Mouse (Mus musculus) CH12.LX (cell line): ENCODE data around the gene Arhgef39. TPM values are rescaled to one million over a fixed set of nuclear protein-coding genes. Genes with fewer than 3 reads are reported as not detected.

ENCODE experiments used
- DNase-seq: peaks from one replicate; pipeline ENCODE4 v3.0.0-alpha.2; 2013; ENCODE audit errors: extremely low read depth
- H3K27ac ChIP-seq: 2 replicates; pipeline ENCODE4 v1.5.1; 2012; ENCODE audit warnings: low read depth, mild to moderate bottlenecking, control low read depth, moderate library complexity; ENCODE audit not compliant: insufficient read depth
- H3K27me3 ChIP-seq: replicated peaks from 2 replicates; pipeline ENCODE3; 2012; ENCODE audit warnings: inconsistent platforms
- H3K36me3 ChIP-seq, 2 experiments: replicated peaks in 1 of 2; 2 replicates each; pipeline versions ENCODE3 to v1.6.1; 2012; ENCODE audit warnings: inconsistent platforms in 1 of 2, low read length in 1 of 2, mild to moderate bottlenecking in 1 of 2, mixed read lengths in 1 of 2, moderate library complexity in 1 of 2; ENCODE audit not compliant: control insufficient read depth in 1 of 2, insufficient read depth in 1 of 2
- H3K4me1 ChIP-seq, 2 experiments: 2 replicates each; pipeline ENCODE4 v1.6.1; 2012; ENCODE audit warnings: inconsistent platforms in 1 of 2, moderate library complexity in 1 of 2; ENCODE audit not compliant: insufficient read depth in 2 of 2, control insufficient read depth in 1 of 2
- H3K4me2 ChIP-seq: 2 replicates; pipeline ENCODE4 v1.6.1; 2012; ENCODE audit warnings: low read depth, mild to moderate bottlenecking, control low read depth; ENCODE audit not compliant: poor library complexity, insufficient read depth, severe bottlenecking
- H3K4me3 ChIP-seq, 3 experiments: fragments of 150-350 bp in 1 of 3; sonication (generic) in 1 of 3; replicated peaks in 1 of 3; 2 replicates each; pipeline versions ENCODE3 to v1.5.1; 2011 to 2012; ENCODE audit warnings: low read depth in 2 of 3, low read length in 2 of 3, mild to moderate bottlenecking in 2 of 3, moderate library complexity in 2 of 3, control low read depth in 1 of 3, improper control_type of control experiment in 1 of 3, inconsistent platforms in 1 of 3, mixed read lengths in 1 of 3; ENCODE audit not compliant: poor library complexity in 1 of 3
- H3K79me2 ChIP-seq: replicated peaks from 2 replicates; pipeline ENCODE4 v1.6.1; 2012; ENCODE audit warnings: mild to moderate bottlenecking, moderate library complexity; ENCODE audit not compliant: control insufficient read depth, poor library complexity, insufficient read depth, severe bottlenecking; ENCODE audit errors: extremely low read depth
- H3K9ac ChIP-seq: 2 replicates; pipeline ENCODE4 v1.6.1; 2012; ENCODE audit warnings: low read depth, mild to moderate bottlenecking, control low read depth, moderate library complexity; ENCODE audit not compliant: insufficient read depth
- H3K9me3 ChIP-seq: replicated peaks from 2 replicates; pipeline ENCODE3; 2012; ENCODE audit warnings: low read length, inconsistent platforms, mixed read lengths
- BHLHE40 ChIP-seq: IDR thresholded peaks from 2 replicates; pipeline ENCODE4 v1.6.1; 2011; ENCODE audit warnings: mild to moderate bottlenecking, low read depth, low read length, improper control_type of control experiment
- CHD1 ChIP-seq: IDR thresholded peaks from 2 replicates; pipeline ENCODE4 v1.6.1; 2012; ENCODE audit warnings: low read depth, low read length, improper control_type of control experiment, inconsistent platforms
- CHD2 ChIP-seq: IDR thresholded peaks from 2 replicates; pipeline ENCODE4 v1.6.1; 2011; ENCODE audit warnings: low read length, improper control_type of control experiment
- CTCF ChIP-seq, 2 experiments: IDR thresholded peaks in 1 of 2; conservative IDR thresholded peaks in 1 of 2; 2 replicates each; pipeline ENCODE4 v1.5.1; 2011 to 2012; ENCODE audit warnings: low read depth in 2 of 2, low read length in 2 of 2, improper control_type of control experiment in 1 of 2, inconsistent platforms in 1 of 2, mild to moderate bottlenecking in 1 of 2, moderate library complexity in 1 of 2
- E2F4 ChIP-seq: IDR thresholded peaks from 2 replicates; pipeline ENCODE4 v1.6.1; 2011; ENCODE audit warnings: low read depth, low read length, improper control_type of control experiment; ENCODE audit not compliant: insufficient replicate concordance
- ELF1 ChIP-seq: IDR thresholded peaks from 2 replicates; pipeline ENCODE4 v1.6.1; 2014; ENCODE audit warnings: low read depth, mild to moderate bottlenecking, inconsistent platforms, low read length, improper control_type of control experiment
- EP300 ChIP-seq: IDR thresholded peaks from 2 replicates; pipeline ENCODE4 v1.6.1; 2011; ENCODE audit warnings: low read length, improper control_type of control experiment
- ETS1 ChIP-seq: conservative IDR thresholded peaks from 2 replicates; pipeline ENCODE4 v1.6.1; 2012; ENCODE audit warnings: low read depth, mild to moderate bottlenecking, inconsistent platforms, low read length, improper control_type of control experiment, moderate library complexity
- HCFC1 ChIP-seq: IDR thresholded peaks from 2 replicates; pipeline ENCODE4 v1.6.1; 2012; ENCODE audit warnings: low read depth, mild to moderate bottlenecking, inconsistent platforms, low read length, improper control_type of control experiment
- JUN ChIP-seq: IDR thresholded peaks from 2 replicates; pipeline ENCODE4 v1.6.1; 2011; ENCODE audit warnings: low read depth, mild to moderate bottlenecking, low read length, improper control_type of control experiment, moderate library complexity; ENCODE audit not compliant: insufficient read depth
- JUND ChIP-seq: conservative IDR thresholded peaks from 2 replicates; pipeline ENCODE4 v1.6.1; 2011; ENCODE audit warnings: low read depth, low read length, improper control_type of control experiment
- KAT2A ChIP-seq: IDR thresholded peaks from 2 replicates; pipeline ENCODE4 v1.6.1; 2012; ENCODE audit warnings: low read length, improper control_type of control experiment, inconsistent platforms; ENCODE audit not compliant: insufficient replicate concordance
- MAFK ChIP-seq: IDR thresholded peaks from 2 replicates; pipeline ENCODE4 v1.6.1; 2011; ENCODE audit warnings: low read length, improper control_type of control experiment; ENCODE audit not compliant: insufficient replicate concordance
- MAX ChIP-seq: IDR thresholded peaks from 2 replicates; pipeline ENCODE4 v1.6.1; 2011; ENCODE audit warnings: low read length, improper control_type of control experiment
- MAZ ChIP-seq: IDR thresholded peaks from 2 replicates; pipeline ENCODE4 v1.6.1; 2012; ENCODE audit warnings: low read depth, mild to moderate bottlenecking, inconsistent platforms, low read length, improper control_type of control experiment, moderate library complexity
- MEF2A ChIP-seq: IDR thresholded peaks from 2 replicates; pipeline ENCODE4 v1.6.1; 2014; ENCODE audit warnings: low read depth, mild to moderate bottlenecking, inconsistent platforms, low read length, improper control_type of control experiment, borderline replicate concordance
- MXI1 ChIP-seq: IDR thresholded peaks from 2 replicates; pipeline ENCODE4 v1.6.1; 2011; ENCODE audit warnings: mild to moderate bottlenecking, low read depth, low read length, improper control_type of control experiment
- MYC ChIP-seq: IDR thresholded peaks from 2 replicates; pipeline ENCODE4 v1.6.1; 2011; ENCODE audit warnings: low read depth, mild to moderate bottlenecking, improper control_type of control experiment, low read length
- NELFE ChIP-seq: IDR thresholded peaks from 2 replicates; pipeline ENCODE4 v1.6.1; 2011; ENCODE audit warnings: low read depth, low read length, improper control_type of control experiment
- PAX5 ChIP-seq: IDR thresholded peaks from 2 replicates; pipeline ENCODE4 v1.6.1; 2012; ENCODE audit warnings: low read length, inconsistent platforms, mixed read lengths
- POLR2A ChIP-seq: IDR thresholded peaks from 2 replicates; pipeline ENCODE4 v1.6.1; 2011; ENCODE audit warnings: low read depth, mild to moderate bottlenecking, improper control_type of control experiment, low read length
- POLR2AphosphoS2 ChIP-seq: IDR thresholded peaks from 2 replicates; pipeline ENCODE4 v1.6.1; 2011; ENCODE audit warnings: low read depth, low read length, improper control_type of control experiment
- RAD21 ChIP-seq: IDR thresholded peaks from 2 replicates; pipeline ENCODE4 v1.6.1; 2011; ENCODE audit warnings: low read depth, mild to moderate bottlenecking, low read length, improper control_type of control experiment, moderate library complexity
- SMC3 ChIP-seq: IDR thresholded peaks from 2 replicates; pipeline ENCODE4 v1.6.1; 2011; ENCODE audit warnings: low read depth, low read length, improper control_type of control experiment
- TBP ChIP-seq: conservative IDR thresholded peaks from 2 replicates; pipeline ENCODE4 v1.6.1; 2011; ENCODE audit warnings: low read depth, low read length, improper control_type of control experiment
- TCF12 ChIP-seq: IDR thresholded peaks from 2 replicates; pipeline ENCODE4 v1.6.1; 2014; ENCODE audit warnings: low read depth, mild to moderate bottlenecking, inconsistent platforms, low read length, improper control_type of control experiment
- UBTF ChIP-seq: IDR thresholded peaks from 2 replicates; pipeline ENCODE4 v1.6.1; 2012; ENCODE audit warnings: low read depth, mild to moderate bottlenecking, inconsistent platforms, low read length, improper control_type of control experiment, moderate library complexity
- USF1 ChIP-seq: IDR thresholded peaks from 2 replicates; pipeline ENCODE4 v1.6.1; 2014; ENCODE audit warnings: low read depth, mild to moderate bottlenecking, inconsistent platforms, low read length, improper control_type of control experiment
- USF2 ChIP-seq: conservative IDR thresholded peaks from 2 replicates; pipeline ENCODE4 v1.6.1; 2011; ENCODE audit warnings: low read depth, low read length, improper control_type of control experiment
- ZNF384 ChIP-seq: IDR thresholded peaks from 2 replicates; pipeline ENCODE4 v1.6.1; 2012; ENCODE audit warnings: low read depth, low read length, improper control_type of control experiment, inconsistent platforms
- dilution Hi-C: fragments of 300-500 bp; cut with MboI; formaldehyde crosslinking; loops from 2 replicates; pipeline ENCODE4 v1.14.3; 2020; ENCODE audit warnings: low sequenced_read_pairs; ENCODE audit not compliant: extremely low pct_unique_long_range_greater_than_20kb, extremely low pct_ligation_motif_present
- in situ Hi-C: fragments of 300-500 bp; cut with MboI; formaldehyde crosslinking; loops from 3 replicates; pipeline ENCODE4 v1.14.3; 2019; ENCODE audit warnings: low sequenced_read_pairs, low pct_ligation_motif_present, low pct_unique_long_range_greater_than_20kb, mixed read lengths
- polyA plus RNA-seq: library from polyadenylated mRNA; unstranded; fragments of >175 nt; gene quantifications from 2 replicates; pipeline ENCODE4 v1.2.1, GENCODE M21; 2012; ENCODE audit warnings: low read depth; ENCODE audit not compliant: insufficient read length
- total RNA-seq, 2 experiments: library from RNA; depleted of rRNA; stranded (reverse); fragments of 300-350 nt in 1 of 2; fragments of >200 nt in 1 of 2; gene quantifications; 2 replicates each; pipeline ENCODE4 v1.2.3; 2012 to 2014

Arhgef39 gene
- total and polyA plus RNA-seq, 3 experiments, result 4.8 to 7.5 (median 7.1) TPM

- no peak overlapping the region for H3K4me2 ChIP-seq
- H3K36me3 ChIP-seq, result no peaks in the 10 kb centered on the region
- H3K4me1 ChIP-seq, result no peaks in the 10 kb centered on the region
These were observed 12.4 kb upstream of the Arhgef39 start for GRCm38 (mm10) chr4:43511675-43512454.

GRCm38 (mm10) chr4:43509109-43509508 lies 9.6 kb upstream of the Arhgef39 start:
- Histone ChIP-seq H3K4me2 (no peak overlapping the region), H3K27me3 (peaks cover 88% of the 10 kb centered on the region), H3K27ac (no peak overlapping the region), H3K36me3 (no peaks in the 10 kb centered on the region), H3K9ac (no peak overlapping the region), H3K79me2 (no peaks in the 10 kb centered on the region), H3K9me3 (no peaks in the 10 kb centered on the region), H3K4me3 (no peak overlapping the region), H3K4me1 (no peaks in the 10 kb centered on the region)
- in situ Hi-C loops (no loop called here), dilution Hi-C loops (no loop called here)
- TF ChIP-seq ZNF384, result no peak
- TF ChIP-seq USF1, result no peak
- TF ChIP-seq HCFC1, result no peak
- TF ChIP-seq BHLHE40, result no peak
- no peak for TF ChIP-seq MAZ
- no peak for TF ChIP-seq TBP
- no peak for TF ChIP-seq POLR2AphosphoS2
- TF ChIP-seq JUND, result no peak
- no peak for TF ChIP-seq PAX5
- no peak for TF ChIP-seq NELFE
- TF ChIP-seq E2F4, result no peak
- no peak for TF ChIP-seq CTCF (conservative IDR thresholded peaks at IDR 0.05 in 1 of 2, IDR thresholded peaks at IDR 0.05 in 1 of 2; ENCODE audit: low read depth in 2 of 2, low read length in 2 of 2)
- no peak for TF ChIP-seq KAT2A
- no peak for TF ChIP-seq EP300
- no peak for TF ChIP-seq ELF1
- no peak for TF ChIP-seq MAX
- TF ChIP-seq CHD1, result no peak
- TF ChIP-seq UBTF, result no peak
- no peak for TF ChIP-seq SMC3
- TF ChIP-seq USF2, result no peak
- no peak for DNase-seq

More at GRCm38 (mm10) chr4:43511675-43512454, 12.4 kb upstream of the Arhgef39 start:
- TF ChIP-seq MEF2A (no peak), ETS1 (no peak), ELF1 (no peak), CHD2 (no peak), JUN (no peak), MXI1 (no peak), MYC (no peak), MAFK (no peak), TCF12 (no peak), USF2 (no peak), CTCF (conservative IDR thresholded peaks at IDR 0.05 in 1 of 2, IDR thresholded peaks at IDR 0.05 in 1 of 2; ENCODE audit: low read depth in 2 of 2, low read length in 2 of 2) (no peak), RAD21 (no peak), POLR2A (no peak), TBP (no peak), CHD1 (no peak), PAX5 (no peak), ZNF384 (no peak)
- TF ChIP-seq, all 38 proteins: peak for 0
- Histone ChIP-seq H3K27me3 (peaks cover 86% of the 10 kb centered on the region), H3K79me2 (no peaks in the 10 kb centered on the region), H3K4me3 (no peak overlapping the region), H3K9me3 (no peaks in the 10 kb centered on the region), H3K27ac (no peak overlapping the region), H3K9ac (no peak overlapping the region)
- in situ Hi-C loops (no loop called here), dilution Hi-C loops (no loop called here)
- no peak for DNase-seq
